Mouse (Mus musculus) skeletal muscle tissue, adult 2 months (tissue): ENCODE data around the gene Atpaf2.

Source experiments
- DNase-seq: peaks from one replicate; pipeline ENCODE4 v3.0.0-alpha.2; 2012; ENCODE audit warnings: low read depth, low spot score

Atpaf2 gene

GRCm38 (mm10) chr11:60351388-60351787, 66.9 kb downstream of the Atpaf2 start:
- DNase-seq = no peak
